Mouse (Mus musculus) liver, postnatal 0 days (tissue): ENCODE measurements around the gene Zfp784.

Experiments used
- CTCF ChIP-seq: sonication (generic); IDR thresholded peaks from 2 replicates; pipeline ENCODE4 v1.5.1; 2016; ENCODE audit warnings: antibody characterized with exemption, low read depth
- EP300 ChIP-seq: IDR thresholded peaks from 2 replicates; pipeline ENCODE4 v1.6.1; 2016; ENCODE audit warnings: antibody characterized with exemption, low read depth, mild to moderate bottlenecking

- TF ChIP-seq CTCF (no peak), EP300 (no peak)
Measured at GRCm38 (mm10) chr7:5073586-5073985, 35.3 kb upstream of the Zfp784 start.
